Mouse (Mus musculus): ENCODE data around the gene AC140267.1.

Gene AC140267.1

DNA sequence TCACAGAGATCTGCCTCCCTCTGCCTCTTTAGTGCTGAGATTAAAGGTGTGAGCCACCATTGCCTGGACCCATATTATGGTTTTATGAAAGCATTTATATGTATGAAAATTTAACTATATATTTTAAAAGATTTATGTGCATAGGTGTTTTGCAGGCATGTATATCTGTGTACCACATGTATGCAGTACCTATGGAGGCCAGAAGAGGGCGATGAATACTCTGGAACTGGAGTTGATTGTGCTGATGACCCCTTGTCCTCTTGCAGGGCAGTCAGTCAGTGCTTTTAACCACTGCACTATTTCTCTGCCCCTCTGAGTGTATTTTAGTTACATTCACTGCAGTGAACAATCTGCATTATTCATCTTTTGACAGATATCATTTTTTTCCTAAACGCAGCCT, 9.8 kb upstream of the AC140267.1 start:
- intact Hi-C loops (cut with DNase I), result loop anchor here (2.0 to 5.0 kb wide), 2 partner anchors 35 to 138 kb away; no protein-coding TSS in a partner anchor

DNA sequence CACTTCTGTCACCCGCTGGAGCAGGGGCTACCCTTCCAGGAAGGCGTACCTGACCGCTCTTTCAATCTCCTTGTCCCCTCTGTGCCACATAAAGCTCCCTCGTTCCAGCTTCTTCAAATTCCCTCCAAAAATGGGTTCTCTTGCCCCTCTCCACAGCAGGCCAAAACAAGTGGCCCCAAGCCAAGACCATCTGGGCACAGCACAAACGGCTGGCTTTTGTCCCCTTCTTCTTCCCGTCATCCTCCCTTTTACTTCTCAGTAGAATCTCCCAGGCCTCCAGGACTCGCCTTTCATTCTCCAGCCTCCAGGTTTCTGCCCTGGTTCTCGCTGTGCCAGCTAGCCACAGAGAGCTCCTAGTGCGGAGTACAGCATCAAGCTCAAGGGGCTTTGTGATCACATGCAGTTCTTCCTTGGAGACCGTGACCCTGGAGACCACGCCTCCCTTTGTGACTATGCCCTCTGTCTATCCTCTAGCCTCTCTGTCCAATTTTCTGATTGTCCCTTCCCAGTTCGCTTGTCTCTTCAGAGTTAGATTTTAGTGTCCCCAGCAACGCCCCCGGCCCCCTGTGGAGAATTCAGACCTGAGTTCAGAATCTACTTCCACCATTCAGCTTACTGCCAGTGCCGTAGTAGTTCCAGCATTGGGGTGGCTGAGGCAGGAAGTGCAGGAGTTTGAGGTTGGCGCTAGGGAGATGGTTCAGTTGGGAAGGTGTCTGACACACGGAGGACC, 7.4 kb upstream of the AC140267.1 start:
- intact Hi-C loops (cut with DNase I), result loop anchor here (5.0 kb wide), 1 partner anchor 141 kb away; no protein-coding TSS in a partner anchor

DNA sequence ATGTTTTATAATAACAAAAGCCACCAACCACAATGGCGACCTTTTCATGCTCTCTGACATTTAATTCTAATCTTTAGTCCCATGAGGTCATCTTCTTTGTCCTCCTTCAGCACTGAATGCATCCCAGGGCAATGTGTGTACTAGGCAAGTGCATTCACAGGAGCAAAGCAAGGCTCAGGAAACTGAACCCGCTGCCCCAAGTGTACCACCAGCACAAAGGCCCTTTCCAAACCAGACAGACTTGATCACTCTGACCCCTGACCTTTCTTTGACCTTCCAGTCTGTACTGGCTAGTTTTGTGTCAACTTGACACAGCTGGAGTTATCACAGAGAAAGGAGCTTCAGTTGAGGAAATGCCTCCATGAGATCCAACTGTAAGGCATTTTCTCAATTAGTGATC, 3.3 kb upstream of the AC140267.1 start:
- intact Hi-C loops (cut with DNase I), result no loop called here

DNA sequence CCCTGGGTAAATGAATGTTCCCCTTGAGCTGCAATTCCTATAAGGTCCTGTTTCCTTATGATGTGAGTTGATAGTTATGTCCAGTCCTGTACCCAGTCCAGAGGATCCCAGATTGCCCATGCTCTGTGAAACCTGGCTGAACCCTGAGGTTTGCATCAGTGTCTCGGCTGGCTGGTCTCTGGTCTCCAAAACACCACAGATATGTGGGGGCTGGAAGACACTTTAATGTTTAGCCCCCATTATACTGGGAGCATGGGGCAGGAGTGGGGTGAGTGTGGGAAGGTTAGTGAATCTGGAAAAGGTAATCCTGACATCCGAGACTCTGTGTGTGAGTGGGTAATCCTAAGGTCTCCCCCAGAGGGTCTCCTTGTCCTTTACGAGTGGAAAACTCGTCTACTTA, 2.6 kb upstream of the AC140267.1 start:
- intact Hi-C loops (cut with DNase I), result no loop called here

DNA sequence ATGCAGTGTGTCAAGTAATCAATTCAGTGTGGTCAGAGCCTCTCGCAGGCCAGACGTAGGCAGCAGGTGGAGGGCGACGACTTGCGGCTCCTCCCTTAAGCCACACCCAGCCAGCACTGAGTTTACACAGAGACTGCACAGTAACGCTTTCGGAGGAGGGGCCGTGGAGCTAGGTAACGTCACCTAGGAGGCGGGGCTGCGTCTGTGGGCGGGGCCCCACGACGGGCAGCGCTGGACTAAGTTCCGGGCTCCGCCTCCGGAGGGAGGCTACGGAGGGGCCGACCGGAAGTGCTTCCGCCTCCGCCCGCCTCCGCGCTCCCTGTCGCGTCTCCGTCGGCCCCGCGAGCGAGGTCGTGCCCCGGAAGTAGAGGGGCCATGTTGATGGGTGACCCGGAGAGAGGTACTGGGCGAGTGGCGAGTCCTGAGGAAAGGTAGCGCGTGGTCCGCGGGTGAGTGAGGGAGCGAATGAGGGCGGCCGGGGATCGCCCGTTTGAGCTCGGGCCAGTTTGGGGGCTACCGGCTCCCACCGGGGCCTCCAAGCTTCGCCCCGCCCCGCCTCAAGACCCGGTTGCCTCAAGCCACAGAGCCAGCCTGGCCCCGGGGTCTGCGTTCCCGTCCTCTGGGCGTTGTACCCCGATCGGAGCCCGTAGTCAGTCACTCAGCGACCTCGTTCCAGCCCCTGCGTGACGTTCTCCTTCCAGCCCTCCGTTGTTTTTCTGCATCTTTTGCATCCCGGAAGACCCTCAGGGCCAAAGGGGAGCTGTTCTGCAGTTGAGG, 1.7 kb upstream of the AC140267.1 start, which contains the start of gene Mief1:
Gene Mief1 (plus strand): TSS at position 286 of the 777 bp plus-strand sequence.
- intact Hi-C loops (cut with DNase I), result no loop called here

DNA sequence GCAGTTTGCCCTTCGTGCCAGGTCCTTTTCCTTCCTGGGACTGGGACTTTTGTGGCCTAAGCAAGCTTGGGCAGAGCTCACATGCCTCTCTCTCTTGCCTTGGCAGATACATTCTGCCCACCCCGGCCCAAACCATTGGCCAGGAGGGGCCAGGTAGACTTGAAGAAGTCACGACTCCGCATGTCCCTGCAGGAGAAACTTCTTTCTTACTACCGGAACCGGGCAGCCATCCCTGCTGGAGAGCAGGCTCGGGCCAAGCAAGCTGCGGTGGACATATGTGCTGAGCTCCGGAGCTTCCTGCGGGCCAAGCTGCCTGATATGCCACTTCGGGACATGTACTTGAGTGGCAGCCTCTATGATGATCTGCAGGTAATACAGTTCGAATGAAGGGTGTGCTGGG, 12.5 kb downstream of the AC140267.1 start:
- intact Hi-C loops (cut with DNase I), result no loop called here

DNA sequence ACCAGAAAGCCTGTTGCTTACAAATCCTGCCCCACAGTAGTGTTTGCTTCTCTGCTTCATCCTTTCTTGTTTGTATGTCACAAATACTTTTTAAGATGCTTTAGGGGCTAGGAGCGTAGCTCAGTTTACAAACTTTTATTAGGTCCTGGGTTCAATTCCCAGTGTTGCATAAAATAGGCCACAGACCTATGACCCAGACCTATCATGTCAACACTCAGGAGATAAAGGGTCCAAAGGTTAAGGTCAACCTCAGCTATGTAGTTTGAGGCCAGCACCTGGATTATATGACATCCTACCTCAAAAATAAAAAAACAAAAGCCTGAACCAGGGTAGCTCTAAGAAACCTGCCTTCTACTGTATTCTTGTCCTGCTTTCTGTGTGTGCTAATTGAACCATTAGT, 13.0 kb downstream of the AC140267.1 start:
- intact Hi-C loops (cut with DNase I), result no loop called here

DNA sequence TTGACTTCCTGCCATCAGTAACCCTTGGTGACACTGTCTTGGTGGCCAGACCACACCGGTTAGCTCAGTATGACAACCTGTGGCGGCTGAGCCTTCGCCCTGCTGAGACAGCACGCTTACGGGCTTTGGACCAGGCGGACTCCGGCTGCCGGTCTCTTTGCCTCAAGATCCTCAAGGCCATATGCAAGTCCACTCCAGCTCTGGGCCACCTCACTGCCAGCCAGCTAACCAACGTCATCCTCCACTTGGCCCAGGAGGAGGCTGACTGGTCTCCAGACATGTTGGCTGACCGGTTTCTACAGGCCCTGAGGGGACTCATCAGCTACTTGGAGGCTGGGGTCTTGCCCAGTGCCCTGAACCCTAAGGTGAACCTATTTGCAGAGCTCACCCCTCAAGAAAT, 14.0 kb downstream of the AC140267.1 start:
- intact Hi-C loops (cut with DNase I), result no loop called here

DNA sequence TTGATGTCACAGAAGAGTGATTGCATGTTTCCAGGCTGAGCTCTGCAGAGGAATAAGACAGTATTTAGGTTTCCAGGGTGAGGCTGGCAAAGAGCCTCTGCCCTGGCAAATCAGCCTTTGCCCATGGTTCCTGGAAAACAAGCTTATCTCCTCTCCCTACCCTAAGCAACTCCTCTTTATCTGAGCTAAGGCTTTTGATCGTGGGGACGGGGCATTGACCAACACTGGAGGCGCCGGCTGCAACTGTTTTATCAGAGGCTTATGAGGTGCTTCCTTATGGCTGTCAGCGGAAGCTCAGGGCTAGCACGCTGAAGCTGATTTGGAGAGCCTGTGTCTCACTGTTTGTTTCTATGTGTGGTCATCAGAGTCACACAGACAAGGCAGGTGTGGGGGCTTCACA, 15.0 kb downstream of the AC140267.1 start:
- intact Hi-C loops (cut with DNase I), result no loop called here

DNA sequence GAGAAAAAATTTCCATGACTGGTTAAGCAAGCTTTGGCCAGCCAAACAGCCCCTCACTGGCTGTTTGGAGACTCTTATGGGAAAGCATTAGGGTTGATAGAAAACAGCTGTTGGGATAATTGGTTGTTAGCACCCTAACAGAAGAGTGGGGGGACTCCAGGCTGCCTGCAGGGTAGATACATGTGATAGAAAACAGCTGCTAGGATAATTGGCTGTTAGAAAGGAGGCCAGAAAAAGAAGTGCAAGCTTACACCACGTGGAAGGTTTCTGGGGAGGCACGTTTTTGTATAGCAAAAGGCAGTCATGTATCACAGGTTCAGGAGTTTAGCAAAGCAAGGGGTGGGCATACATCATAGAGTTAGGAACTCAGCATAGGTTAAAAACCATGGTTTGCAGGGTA, 17.9 kb downstream of the AC140267.1 start:
- intact Hi-C loops (cut with DNase I), result no loop called here

DNA sequence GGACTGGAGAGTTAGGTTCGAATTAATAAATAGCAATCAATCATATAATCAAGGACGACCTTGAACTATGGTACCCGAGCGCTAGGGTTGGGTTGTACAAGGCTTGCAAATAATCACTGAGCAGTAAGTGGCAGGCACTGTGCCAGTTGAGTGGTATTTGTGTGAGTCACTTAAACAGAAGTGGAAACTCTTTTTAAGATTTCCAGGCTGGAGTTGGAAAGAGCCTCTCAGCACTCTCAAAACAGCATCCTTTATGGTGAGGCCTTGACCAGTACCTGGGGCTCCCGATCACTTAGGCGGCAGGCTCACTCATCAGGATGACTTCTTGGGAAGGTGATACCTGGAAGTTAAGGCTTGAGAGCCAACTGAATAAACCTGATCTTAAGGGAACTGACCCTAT, 18.6 kb downstream of the AC140267.1 start:
- intact Hi-C loops (cut with DNase I), result no loop called here

DNA sequence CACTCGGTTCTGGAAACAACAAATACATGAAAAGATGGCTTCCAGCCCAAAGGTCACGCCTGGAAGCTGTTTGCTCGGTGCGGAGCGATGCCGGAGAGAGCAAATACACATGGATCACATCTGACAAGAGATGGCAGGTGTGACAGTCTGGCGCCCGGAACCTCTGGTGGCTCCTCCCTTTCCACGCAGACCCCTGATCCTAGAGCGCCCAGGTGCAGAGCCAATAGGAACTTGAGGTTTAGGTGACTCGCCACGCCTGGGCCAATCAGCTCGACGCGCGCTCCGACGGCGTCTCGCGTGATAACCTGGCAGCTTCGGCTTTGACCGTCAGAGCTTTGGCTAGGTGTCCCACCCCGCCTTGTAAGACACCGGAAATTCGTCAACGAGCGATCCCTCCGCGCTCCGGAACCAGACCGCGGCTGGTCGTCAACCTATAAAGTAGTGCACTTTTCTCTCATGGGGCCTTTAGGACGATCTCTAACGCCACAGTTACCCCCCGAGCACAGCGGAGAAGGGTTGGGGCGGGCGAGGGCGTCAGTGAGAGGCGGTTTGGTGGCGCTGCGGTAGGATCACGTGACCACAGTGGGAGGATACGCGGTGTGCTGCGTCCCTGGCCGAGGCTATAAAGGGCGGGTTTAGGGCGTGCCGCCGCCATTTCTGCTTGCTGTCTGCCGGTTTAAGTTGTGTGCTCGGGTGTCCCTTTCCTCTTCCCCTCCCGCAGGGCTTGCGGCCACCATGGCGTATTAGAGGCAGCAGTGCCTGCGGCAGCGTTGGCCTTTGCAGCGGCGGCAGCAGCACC, 19.4 kb downstream of the AC140267.1 start, which contains the start of gene Atf4:
Gene Atf4 (plus strand): TSS at position 338 of the 799 bp plus-strand sequence.
- intact Hi-C loops (cut with DNase I), result no loop called here

DNA sequence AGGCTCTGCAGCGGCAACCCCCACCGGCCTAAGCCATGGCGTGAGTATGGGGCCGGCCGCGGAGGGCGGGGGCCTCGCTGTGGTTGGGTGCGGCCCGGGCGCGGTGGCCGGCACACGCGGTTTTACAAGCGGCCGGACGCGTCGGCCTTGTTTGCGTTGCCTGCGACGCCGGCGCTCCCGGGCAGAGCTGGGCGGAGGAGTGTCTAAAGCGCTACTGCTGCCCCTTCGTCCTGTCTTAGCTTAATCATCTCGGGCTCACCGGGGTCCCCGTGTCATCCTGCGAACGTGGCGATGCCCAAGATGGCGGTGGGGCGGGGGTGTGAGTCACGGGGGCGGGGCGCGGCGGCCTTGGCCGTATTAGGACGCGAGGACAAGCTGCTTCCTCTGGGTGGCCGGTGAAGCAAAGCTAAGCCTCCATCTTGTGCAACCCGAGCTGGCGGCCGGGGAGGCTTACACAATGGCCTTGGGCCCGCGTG, 20.0 kb downstream of the AC140267.1 start:
- intact Hi-C loops (cut with DNase I), result no loop called here

DNA sequence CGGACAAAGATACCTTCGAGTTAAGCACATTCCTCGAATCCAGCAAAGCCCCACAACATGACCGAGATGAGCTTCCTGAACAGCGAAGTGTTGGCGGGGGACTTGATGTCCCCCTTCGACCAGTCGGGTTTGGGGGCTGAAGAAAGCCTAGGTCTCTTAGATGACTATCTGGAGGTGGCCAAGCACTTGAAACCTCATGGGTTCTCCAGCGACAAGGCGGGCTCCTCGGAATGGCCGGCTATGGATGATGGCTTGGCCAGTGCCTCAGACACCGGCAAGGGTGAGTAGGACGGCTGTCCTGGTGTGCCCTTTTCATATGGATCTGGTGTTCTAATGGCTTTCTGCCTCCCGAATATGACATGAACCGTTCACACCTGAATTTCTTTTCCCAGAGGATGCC, 20.6 kb downstream of the AC140267.1 start:
- intact Hi-C loops (cut with DNase I), result no loop called here

DNA sequence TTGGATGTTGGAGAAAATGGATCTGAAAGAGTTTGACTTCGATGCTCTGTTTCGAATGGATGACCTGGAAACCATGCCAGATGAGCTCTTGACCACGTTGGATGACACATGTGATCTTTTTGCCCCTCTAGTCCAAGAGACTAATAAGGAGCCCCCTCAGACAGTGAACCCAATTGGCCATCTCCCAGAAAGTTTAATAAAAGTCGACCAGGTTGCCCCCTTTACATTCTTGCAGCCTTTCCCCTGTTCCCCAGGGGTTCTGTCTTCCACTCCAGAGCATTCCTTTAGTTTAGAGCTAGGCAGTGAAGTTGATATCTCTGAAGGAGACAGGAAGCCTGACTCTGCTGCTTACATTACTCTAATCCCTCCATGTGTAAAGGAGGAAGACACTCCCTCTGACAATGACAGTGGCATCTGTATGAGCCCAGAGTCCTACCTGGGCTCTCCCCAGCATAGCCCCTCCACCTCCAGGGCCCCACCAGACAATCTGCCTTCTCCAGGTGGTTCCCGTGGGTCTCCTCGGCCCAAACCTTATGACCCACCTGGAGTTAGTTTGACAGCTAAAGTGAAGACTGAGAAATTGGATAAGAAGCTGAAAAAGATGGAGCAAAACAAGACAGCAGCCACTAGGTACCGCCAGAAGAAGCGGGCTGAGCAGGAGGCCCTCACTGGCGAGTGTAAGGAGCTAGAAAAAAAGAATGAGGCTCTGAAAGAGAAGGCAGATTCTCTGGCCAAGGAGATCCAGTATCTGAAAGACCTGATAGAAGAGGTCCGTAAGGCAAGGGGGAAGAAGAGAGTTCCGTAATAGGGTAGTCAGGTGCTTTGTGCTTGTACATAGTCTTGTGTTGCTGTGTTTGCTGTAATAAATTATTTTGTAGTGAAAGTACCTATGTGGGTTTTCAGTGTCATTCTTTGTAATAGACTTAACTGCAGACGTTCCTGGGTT, 21.3 kb downstream of the AC140267.1 start:
- intact Hi-C loops (cut with DNase I), result no loop called here

DNA sequence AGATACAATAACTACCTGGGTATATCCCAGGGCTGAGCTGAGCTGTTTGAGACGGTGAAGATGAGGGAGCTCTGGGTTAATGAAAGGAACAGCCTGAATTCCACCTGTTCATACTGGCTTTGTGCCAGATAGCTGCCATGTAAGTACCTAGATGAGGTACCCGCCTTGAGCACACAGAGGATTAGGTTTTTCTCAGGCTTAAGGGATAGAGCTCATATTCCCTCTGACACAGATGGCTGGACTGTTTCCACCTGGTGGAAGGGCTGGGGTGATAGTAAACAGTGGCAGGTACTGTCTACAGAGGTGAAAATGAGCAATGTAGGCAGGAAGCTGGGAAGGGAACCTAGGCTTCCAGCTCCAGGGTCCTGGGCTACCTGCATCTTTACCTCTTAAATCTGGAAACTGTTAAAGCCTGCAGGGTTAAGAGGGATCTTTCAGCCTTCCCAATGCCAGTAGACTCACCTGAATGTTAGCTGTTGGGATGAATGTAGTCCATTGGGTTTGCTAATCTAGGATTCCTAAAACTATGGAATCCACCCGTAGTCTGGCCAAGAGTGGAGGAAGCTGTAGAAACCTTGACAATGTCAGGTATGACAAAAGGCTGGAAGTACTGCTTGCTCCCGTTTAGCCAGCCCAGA, 22.1 kb downstream of the AC140267.1 start:
- intact Hi-C loops (cut with DNase I), result no loop called here

DNA sequence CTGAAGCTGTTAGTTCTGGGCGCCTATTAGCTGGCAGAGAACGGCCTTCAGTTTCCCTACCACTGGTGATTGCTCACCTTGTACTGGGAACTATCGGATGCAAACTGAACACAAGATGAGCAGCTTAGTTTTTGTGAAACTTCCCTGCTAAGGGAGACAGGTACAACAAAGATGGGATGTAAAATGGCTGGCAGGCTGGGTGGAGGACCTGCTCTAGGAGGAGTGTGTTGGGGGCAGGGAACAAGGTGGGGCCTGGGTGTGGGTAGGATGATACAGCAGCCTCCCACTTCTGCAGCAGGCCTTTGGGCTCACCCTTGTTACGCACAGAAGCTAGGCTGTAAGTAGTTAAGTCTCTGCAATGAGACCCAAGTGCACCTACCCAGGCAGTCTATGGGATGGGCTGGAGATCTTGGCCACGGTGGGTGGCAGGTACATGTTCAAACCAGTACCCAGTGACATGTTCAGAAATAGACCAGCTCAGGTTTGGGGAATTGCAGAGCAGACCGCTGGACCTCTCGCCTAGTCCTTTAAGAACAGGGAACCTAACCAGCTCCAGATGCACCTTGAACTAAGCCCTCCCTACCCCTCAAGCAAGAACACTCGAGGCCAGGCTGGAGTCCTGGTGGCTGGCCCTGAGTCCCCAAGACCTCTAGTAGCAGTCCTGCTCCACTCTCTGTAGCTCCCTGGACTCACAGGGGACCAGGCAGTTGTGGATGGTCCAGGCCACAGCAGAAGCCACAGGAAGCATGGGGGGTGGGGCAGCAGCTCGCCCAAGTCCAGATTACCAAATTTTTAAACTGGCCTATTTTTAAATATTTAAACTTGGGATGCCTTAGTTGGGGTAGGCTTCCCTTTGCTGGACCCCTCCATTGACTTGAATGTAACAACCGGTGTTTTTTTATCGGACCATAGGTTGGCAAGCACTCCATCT, 22.9 kb downstream of the AC140267.1 start:
- intact Hi-C loops (cut with DNase I), result no loop called here

DNA sequence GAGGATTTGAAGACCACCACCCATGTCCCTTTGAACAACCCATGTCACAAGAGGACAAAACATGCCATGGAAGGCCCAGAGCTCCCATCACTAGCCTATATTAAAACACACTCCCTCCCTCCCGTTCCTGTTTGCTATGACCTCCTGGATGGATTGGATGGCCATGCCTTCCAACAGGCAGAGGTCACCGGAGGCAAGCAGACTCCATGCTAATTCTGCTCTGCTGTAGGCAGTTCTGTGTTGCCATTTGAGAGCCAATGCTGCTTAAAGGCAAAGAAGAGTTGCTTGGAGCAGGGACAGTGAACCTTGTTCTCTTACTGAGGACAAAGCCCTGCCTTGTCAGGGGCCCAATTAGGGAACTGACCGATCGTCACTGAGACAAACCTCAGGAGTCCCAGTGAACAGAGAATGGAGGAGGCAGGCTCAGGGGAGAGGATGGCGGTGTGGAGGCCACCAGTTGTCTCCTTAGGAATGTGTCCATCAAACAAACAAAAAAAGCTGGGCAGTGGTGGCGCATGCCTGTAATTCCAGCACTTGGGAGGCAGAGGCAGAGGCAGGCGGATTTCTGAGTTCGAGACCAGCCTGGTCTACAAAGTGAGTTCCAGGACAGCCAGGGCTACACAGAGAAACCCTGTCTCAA, 23.9 kb downstream of the AC140267.1 start:
- intact Hi-C loops (cut with DNase I), result loop anchor here (2.0 kb wide), 1 partner anchor 33 kb away; no protein-coding TSS in a partner anchor
